Mouse (Mus musculus) adrenal gland, postnatal 10 days (tissue): ENCODE results near the gene Ifitm2. TPM values are rescaled to one million over a fixed set of nuclear protein-coding genes. Genes with fewer than 3 reads are reported as not detected.
"Not testable (repeated sequence)": the region's sequence is repeated elsewhere in the genome, so short reads cannot be mapped to it uniquely, and the experiment has no call there.

ENCODE experiments used
- DNase-seq: peaks from one replicate; pipeline ENCODE4 v3.0.0; 2021; ENCODE audit warnings: mixed read lengths
- total RNA-seq, 2 experiments: library from RNA; stranded (reverse); gene quantifications; 2 replicates each; pipeline ENCODE4 v1.2.3; 2021

The Ifitm2 gene
- total RNA-seq, 2 experiments from 2014 or later, result 418 to 468 TPM

DNA sequence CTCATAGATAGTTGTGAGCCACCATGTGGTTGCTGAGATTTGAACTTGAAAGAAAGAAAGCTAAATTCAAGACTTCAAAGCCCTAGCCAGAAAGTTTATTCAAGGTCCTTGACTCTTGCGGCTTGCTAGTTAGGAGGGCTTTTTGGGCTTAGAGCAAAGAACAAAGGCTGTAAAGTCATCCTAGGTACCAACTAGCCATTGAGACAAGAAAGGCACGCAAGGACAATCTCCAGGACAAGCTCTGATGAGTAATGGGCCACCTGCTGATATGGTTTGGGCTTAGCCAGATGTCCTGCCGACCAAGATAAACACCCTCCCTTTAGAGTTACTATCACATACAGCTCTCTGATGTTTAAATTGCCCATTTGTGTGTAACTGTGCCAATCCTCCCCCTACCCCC lies 12.9 kb upstream of the Ifitm2 start:
- not testable (repeated sequence) for DNase-seq

DNA sequence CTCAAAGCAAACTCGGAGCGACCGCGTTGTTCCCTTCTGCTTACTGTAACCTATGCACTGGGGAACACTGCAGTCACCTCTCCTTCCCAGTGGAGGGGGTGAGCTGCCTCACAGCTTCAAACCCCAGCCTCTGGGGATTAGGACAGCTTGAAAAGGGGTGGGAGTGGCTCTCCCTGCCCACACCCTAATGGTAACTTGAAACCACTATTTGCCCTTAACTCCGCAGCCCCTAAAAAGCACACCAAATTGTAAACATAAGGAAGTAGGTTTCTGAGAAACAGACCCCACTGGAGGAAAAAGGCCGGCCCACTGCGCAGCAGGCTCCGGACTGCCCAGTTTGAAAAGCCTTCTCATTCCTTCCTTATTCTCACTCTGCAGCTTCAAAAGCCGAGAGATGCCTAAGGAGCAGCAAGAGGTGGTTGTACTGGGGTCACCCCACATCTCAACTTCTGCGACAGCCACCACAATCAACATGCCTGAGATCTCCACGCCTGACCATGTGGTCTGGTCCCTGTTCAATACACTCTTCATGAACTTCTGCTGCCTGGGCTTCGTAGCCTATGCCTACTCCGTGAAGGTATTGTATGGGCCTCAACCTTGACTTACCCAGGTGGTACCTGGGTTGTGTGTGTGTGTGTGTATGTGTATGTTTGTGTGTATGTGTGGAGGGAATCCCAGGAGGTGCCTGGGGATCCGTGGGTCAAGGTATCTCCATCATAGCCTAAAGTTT lies 12.2 kb upstream of the Ifitm2 start:
- no peak for DNase-seq

DNA sequence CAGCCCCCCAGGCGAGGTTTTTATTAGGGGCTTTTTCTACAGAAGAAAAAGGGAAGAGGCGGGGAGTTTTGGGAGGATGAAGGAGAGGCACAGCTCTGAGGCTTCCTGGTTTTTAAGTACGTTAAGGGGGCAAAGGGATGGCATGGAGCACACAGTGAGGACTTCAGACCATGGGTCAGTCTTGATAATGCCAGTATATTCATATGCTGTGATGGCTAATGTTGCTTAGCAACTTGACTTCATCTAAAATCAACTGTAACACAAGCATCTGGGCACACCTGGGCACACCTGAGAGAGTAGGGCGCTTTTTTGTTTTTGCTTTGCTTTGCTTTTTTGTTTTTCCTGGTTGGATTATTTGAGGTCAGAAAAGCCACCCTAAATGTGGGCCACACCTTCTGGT lies 11.1 kb upstream of the Ifitm2 start, which contains the start of gene Ifitm1:
Gene Ifitm1 (plus strand): TSS at position 301 of the 400 bp plus-strand sequence.
- DNase-seq, result no peak

DNA sequence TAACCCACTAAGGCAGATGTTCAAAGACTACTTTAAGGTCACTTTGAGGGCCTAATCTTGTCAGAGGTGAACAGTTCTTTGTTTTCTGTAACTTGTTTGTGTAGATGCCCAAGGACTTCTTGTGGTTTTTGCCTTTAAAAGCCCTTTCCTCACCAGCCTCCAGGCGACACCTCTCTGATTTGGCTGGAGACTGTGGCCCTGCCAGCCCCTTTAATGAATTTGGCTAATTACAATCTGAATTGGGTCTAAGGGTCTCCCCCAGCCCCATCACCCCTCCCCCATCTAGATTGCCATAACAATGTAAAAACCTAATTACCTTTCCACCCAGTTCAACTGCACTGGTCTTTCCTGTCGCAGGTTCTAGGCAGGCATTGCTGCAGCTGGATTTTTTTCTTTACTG lies 6.9 kb upstream of the Ifitm2 start:
- DNase-seq, result no peak

DNA sequence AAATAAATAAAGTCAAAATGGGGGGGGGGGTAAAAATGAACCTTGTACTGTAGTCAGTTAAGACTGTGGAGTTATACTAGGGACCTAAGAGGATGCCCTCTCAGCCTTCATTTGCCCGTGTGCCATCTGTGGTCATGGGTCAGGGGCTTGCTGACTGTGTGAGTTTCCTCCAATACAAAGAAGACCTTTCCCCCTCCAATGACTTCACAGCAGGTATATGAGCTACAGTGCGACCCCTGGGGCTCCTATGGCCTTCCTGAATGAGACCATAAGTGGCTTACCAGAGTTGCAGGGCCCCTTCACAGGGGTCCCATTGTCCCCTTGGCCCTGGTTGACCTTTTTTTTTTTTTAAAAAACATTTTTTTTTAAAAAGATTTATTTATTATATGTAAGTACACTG lies 5.6 kb upstream of the Ifitm2 start:
- DNase-seq, result no peak

DNA sequence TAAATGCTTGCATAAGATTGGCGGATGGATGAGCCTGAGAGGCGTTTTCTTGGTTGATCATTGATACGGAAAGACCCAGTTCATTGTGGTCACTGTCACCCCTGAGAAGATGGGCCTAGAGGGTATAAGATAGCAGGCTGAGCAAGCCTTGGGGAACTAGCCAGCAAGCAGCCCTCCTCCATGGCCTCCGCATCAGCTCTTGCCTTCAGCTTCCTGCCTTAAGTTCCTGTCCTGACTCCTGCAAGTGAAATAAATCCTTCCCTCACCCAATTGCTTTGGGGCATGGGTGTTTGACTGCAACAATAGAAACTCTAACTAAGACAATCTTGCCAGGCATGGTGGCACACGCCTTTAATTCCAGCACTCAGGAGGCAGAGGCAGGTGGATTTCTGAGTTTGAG lies 4.2 kb upstream of the Ifitm2 start:
- no peak for DNase-seq

DNA sequence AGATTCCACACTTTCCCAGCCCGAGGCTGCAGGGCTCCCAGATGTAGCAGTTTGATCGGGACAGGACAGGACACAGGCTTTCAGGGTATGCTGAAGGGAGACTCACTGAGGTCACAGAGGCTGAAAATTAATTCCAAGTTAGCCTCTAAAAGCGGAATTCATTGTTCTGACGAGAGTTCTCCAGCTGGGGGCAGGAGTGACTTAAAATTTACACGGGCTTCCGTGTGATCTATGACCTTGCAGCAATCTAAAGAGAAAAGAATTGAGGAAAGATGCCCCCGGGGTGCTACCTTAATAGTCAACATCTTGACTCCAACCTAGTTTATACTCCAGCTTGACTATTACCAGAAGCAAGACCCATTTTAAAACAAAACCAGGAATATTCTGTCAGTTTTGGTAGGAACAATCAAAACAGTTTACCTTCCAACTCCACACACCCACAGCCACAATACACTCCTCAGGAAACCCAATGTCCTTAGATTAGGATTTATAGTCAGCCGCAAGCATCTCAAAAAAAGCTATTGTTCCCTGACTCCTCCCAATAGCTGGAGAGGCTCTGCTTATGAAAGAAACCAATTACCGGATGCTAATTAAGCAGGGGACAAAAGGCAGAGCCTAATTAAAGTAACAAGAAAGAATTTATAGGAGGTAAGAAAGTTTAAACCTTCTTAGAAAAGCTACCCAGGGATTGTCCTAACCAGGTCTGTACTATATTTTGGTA lies 3.6 kb upstream of the Ifitm2 start:
- DNase-seq, result peak; percentile 72

DNA sequence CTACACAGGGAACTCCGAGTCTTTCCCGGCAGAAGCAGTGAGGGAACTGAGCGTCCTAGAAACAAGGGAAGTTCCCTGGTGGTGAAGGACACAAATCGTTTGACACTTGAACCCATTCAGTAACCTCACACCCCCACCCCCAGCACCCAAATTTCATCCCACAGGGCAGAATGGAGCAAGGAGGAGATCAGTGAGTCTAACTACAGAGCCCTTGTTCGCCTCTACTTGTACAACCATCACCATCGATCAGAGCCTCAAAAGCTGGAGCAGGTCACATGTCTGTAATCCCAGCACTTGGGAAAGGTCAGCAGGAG lies 726 bp upstream of the Ifitm2 start:
- DNase-seq, result no peak

DNA sequence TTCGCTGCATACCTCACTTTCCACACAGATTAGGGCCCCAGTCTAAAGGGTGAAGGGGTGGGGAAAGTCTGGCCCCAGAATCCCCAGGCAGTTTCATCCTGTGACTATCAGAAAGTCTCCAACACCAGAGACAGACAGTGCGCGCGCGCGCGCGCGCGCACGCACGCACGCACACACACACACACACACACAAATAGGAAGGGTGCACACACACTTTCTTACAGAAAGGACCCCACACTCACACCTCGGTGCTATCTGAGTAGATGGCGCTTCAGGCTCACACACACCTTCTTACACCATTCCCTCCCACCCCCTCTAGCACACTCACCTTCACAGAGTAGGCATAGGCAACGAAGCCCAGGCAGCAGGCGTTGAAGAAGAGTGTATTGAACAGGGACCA lies 445 bp downstream of the Ifitm2 start:
- DNase-seq, result no peak

DNA sequence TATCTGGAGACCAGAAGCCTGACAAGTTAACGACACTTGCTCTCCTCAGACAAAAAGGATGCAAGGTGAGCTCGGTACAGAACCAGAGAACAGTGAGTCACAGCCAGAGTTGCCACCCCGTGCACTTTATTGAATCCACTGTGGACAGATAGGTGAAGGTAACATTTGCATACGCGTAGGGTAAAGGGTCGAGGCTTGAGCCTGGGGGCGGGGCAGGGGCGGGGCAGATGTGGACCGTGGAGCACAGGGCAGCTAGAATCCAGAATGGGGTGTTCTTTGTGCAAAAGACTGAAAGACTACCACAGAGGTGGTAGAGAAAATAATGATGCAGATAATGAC lies 1.1 kb downstream of the Ifitm2 start:
- DNase-seq, result peak; percentile 62

DNA sequence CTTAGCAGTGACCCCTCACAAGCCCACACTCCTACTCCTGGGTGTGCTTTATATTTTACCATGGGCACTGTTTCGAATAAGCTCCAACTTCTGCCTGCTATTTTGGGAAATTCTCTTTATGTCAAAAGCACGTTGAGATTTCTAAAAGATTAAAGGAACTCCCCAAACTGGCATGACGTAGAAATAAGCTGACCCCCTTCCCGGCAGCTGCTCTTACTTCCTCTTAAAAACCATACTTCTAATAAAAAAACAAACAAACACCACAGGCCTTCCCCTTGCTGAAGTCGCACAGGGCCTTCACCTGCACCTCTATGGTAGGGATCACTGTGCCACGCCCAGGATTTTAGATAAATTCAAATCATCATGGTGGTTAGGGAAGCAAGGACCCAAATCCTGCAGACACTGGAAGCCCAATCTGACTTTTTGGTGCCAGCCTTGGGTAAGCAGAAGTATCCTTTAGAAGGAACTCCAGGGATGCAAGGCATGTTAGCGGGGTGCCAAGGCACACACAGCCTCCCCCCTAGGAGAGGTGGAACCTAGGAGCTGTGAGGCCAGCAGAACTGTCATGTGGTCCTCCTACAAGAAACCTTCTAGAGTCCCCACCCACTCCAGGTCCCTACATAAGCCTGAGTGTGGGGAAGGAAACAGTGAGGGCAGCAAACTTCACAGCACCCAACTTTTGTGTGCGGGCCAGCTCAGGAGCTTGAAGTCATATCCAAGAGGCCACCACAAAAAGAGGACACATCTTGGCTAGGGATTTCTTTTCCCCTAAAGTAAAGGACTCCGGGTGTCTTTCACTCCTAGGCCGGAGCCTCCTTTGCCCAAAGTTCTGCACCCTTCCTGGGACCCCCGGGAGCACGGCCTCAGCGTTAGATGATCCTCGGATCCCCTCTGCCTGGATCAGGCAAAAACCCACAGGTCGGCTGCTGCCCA lies 1.7 kb downstream of the Ifitm2 start:
- DNase-seq, result no peak

DNA sequence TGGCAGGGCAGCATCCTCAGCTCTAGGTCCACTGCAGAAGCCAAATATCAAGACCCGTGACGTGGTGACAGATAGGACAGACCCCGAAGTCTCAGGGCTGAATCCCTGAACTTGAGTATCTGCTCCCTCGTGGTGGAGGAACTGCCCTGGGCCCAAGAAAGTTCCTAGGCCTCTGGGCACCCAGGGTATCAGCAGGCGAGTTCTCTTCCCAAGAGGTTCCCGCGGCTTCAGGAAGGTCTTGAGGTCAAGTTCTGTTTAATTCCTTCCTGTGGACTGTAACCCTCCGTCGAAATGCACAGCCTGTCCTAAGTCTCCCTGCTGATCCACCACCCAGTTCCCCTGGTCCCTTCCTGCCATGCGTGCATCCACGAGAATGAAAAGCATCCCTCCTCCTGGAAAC lies 2.7 kb downstream of the Ifitm2 start:
- no peak for DNase-seq

DNA sequence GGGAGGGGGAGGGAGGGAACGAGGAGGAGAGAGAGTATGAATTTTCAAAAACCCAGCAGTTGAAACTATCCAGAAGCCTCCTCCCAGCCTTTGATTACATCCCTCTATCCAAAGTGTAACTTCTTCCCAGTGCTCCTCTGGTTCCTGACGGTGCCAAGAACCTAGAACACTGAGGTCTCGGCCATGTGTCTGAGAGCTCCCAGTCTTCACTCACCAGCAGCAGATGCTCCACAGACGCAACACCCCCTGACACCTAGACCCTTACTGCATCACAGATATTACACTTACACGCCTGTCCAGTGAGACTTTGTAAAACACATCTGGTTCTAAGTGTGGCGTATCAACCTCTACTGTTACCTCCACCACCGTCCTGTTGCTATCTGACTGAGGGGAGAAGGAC lies 3.3 kb downstream of the Ifitm2 start:
- no peak for DNase-seq

DNA sequence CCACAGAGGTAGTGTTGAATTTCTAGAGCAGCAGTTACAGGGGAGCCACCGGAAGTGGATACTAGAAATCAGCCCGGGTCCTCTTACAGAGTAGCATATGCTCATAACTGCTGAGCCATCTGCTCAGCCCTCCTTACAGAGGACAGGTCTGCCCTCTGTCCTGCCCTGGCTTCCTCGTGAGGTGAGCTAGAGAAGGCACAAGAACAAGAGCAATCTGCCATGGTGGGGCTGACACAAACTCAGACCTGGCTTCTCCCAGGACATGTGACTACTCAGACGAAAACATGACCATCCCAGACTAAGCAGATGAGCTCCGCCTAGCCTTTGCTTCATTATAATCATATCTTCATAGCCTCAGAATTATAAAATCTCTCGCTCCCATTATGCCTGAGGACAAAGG lies 4.0 kb downstream of the Ifitm2 start:
- DNase-seq, result no peak

DNA sequence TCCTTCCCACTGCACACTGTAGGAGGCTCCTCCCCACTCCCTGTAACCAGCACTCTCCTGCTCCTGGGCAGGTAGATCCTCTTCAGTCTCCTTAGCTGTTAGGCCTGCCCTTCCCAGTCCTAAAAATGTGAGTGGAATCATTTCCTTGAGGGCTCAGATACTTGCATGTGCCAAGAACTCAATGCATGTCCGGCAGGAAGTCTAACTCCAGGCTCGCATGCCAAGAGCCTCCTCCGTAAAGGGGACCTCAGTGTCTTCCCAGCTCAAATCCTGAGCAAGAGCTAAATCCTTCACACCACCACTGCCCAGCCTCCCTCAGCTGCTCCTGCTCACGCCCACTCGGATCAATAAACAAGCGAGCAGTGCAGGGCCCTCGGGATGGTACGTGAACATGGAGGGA lies 4.7 kb downstream of the Ifitm2 start:
- no peak for DNase-seq

DNA sequence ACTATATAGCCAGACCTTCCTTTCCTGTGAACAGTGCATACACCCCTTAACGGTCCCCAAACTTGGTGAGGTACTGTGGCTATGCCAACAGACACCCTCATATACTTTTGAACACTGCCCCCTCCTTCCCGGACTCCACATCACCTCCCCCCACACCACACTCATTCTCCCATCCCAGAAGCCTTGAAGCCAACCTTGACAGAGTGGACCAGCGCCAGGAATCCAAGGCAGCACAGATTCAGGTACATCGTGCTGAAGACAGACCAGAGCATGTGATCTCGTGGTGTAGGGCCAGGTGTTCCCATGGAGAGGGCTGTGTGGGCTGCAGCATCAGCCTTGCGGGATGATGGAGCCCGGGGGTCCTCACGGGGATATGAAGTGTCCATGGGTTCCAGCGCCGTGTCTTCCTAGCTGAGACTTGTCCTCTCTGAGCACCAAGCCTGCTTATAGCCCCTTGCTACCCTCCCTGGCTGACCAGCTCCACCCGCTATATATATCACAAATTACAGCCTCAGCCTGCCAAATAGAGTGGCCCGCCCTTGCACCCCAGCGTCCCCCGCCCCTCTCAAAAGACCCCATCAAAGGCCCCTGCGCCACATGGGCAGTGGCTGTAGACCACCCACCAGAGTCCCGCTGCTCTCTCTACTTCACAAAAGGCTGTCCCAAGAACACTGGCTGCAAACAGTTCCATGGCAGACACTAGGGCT lies 5.8 kb downstream of the Ifitm2 start, which contains the start of gene Ifitm5:
Gene Ifitm5 (minus strand): TSS at position 468 of the 707 bp plus-strand sequence.
- peak; percentile 68 for DNase-seq

DNA sequence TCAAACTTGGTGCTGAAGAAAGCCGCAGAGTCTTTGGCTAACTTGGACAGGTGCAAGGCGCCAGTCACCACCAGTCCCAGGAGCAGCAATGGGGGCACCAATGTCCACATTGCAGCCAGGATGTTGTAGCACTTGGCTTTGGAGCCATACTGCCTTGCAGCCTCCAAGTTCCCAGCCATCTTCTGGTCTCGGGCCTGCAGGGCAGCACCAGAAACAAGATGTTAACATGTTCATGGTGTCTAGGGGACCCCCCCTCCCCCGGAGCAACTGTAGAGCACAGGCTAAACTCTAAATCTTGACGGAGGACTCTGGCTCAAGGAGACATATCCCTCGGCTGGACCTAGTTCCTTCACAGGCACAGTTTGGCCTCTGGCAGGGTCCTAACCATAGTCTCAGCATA lies 6.5 kb downstream of the Ifitm2 start:
- DNase-seq, result no peak

DNA sequence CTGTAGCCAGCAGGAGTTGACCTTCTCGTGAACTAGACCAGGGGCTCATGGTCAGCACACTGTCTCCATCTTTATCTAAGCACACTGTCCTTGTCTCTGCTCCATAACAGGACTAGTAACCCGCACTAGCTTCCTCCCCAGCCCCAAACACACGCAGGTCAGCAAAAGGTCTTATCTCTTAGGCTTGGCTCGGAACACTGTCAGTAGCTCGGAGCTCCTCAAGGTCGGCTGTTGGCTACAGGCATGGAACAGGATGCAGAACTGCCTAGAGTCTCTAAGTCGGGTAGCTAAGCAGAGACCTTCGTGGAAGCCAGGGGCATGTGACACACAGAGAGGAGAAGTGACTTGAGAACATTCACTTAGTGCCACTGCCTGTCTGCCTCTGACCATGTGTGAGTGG lies 7.6 kb downstream of the Ifitm2 start:
- DNase-seq, result peak; percentile 72

DNA sequence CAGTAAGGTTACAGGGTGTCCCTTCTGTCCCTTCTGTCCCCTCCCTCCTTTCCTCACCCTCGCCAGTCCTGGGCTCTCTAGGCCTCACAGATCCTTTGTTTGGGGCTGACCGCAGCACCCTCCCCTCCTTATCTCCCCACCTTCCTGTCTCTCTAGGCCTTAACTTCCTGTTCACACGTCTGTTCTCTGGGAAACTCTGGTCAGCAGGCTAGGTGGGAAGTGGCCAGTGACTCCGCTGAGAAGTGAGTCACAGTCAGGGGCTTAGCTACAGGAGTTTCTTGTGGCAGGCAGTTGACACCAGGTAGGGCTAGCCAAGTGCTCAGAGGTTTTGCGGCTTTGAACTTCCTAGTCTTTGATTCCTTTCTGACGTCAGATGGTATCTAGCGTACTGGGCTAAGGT lies 8.8 kb downstream of the Ifitm2 start:
- DNase-seq, result no peak

DNA sequence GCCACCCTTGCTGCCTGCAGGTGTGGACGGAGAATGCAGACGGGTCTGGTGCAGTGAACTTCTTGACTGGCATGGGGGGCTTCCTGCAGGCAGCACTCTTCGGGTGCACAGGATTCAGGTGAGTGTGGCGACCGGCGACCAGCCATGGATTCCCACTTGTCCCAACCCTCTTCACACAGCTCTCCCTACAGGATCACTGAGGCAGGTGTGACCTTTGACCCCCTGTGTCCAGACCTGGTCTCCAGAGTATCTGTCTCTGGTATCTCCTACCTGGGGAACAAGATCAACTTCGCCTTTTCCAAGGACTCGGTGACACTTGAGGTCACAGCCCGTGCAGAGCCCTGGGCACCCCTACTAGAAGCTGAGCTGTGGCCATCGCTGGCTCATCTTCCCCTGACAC lies 9.5 kb downstream of the Ifitm2 start:
- DNase-seq, result no peak

DNA sequence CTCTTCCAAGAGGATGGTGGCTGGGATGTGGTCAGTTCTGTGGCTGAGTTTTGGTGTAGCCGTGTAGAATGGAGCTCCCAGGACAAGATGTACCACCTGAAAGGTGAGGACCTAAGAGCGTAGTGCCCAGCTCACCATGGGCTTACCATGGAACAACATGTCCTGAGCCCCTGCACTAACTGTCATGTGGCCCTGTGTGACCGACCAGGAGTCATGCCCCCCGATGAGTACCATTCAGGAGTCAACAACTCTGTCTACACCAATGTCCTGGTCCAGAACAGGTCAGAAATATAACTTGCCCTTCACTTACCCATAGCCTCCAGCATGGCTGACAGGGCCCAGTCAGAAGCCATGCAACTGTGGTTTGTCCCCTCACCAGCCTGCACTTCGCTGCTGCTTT lies 10.5 kb downstream of the Ifitm2 start:
- no peak for DNase-seq

DNA sequence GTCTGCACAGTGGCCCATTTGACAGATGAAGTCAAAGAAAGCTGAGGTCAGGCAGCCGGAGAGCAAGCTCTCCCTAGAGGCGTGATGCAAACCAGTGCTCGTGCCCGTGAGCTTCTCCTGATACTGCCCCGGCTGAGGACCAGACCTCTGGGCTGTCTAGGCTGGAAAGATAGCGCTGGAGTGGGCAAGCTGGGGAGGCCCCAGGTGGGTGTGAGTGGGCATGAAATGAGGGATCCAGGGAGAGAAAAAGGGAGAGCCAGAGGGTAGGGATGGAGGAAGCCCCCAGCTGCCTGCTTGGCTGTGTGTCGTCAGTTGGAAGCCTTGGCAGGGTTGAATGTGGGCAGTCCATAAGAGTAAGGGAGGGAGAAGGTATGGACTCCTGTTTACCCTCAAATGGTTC lies 11.6 kb downstream of the Ifitm2 start:
- no peak for DNase-seq

DNA sequence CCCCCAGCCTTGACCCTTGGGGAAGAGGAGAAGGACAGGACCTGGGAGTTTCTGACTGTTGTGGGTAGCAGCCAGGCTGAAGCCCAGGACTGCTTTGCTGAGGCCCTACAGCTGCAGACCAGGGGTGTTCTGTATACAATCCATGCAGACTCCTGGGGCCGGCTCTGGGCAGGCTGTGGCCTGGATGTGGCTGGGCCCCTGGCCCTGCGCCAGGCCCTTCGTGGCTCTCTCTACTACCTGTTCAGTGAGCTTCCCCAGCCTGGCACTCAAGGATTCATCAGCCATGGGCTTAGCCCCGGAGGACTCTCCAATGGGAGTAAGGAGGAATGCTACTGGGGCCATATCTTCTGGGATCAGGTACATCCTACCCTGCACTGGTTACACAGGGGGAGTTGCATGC lies 12.4 kb downstream of the Ifitm2 start:
- DNase-seq, result no peak
